Mouse (Mus musculus) myocyte (in vitro differentiated cells): ENCODE data around the gene Krtap24-1.

ENCODE experiments used
- CEBPB ChIP-seq: IDR thresholded peaks from 2 replicates; pipeline ENCODE4 v1.6.1; 2011; ENCODE audit warnings: mild to moderate bottlenecking, moderate library complexity; ENCODE audit not compliant: poor library complexity, insufficient read depth, severe bottlenecking
- MAX ChIP-seq: IDR thresholded peaks from one replicate; pipeline ENCODE4 v1.6.1; 2011; ENCODE audit warnings: low read depth, mild to moderate bottlenecking, control low read depth
- MYOD1 ChIP-seq, 3 experiments: IDR thresholded peaks; one replicate each; pipeline ENCODE4 v1.6.1; 2011; ENCODE audit warnings: control low read depth in 2 of 3, low read depth in 2 of 3, mild to moderate bottlenecking in 2 of 3, moderate library complexity in 1 of 3; ENCODE audit not compliant: insufficient read length in 2 of 3, control insufficient read depth in 1 of 3
- MYOG ChIP-seq, 3 experiments: IDR thresholded peaks; one replicate each; pipeline ENCODE4 v1.6.1; 2011; ENCODE audit warnings: control low read depth in 2 of 3, low read depth in 2 of 3, mild to moderate bottlenecking in 2 of 3; ENCODE audit not compliant: insufficient read length in 2 of 3, control insufficient read depth in 1 of 3, insufficient read depth in 1 of 3
- POLR2A ChIP-seq: IDR thresholded peaks from one replicate; pipeline ENCODE4 v1.6.1; 2011; ENCODE audit warnings: low read depth, mild to moderate bottlenecking, control low read depth, moderate library complexity; ENCODE audit not compliant: insufficient read length
- SRF ChIP-seq: IDR thresholded peaks from one replicate; pipeline ENCODE4 v1.6.1; 2011; ENCODE audit warnings: low read depth; ENCODE audit not compliant: control insufficient read depth, insufficient read length
- USF1 ChIP-seq: IDR thresholded peaks from one replicate; pipeline ENCODE4 v1.6.1; 2011; ENCODE audit warnings: low read depth, mild to moderate bottlenecking, control low read depth, moderate library complexity

- TF ChIP-seq SRF, result no peak
- no peak for TF ChIP-seq POLR2A
- no peak for TF ChIP-seq CEBPB
- no peak for TF ChIP-seq MYOG (IDR thresholded peaks at IDR 0.05; ENCODE audit: control insufficient read depth in 1 of 3, insufficient read depth in 1 of 3, insufficient read length in 2 of 3, low read depth in 2 of 3)
- no peak for TF ChIP-seq MYOD1 (IDR thresholded peaks at IDR 0.05; ENCODE audit: control insufficient read depth in 1 of 3, insufficient read length in 2 of 3, low read depth in 2 of 3)
- TF ChIP-seq USF1, result no peak
- no peak for TF ChIP-seq MAX
Measured at GRCm38 (mm10) chr16:88570136-88570535, 41.9 kb downstream of the Krtap24-1 start.
